Mouse (Mus musculus) kidney, adult 11 months (tissue): ENCODE measurements around the gene Olfr1137.

Source experiments
- DNase-seq: peaks from one replicate; pipeline ENCODE4 v3.0.0; 2022

The Olfr1137 gene

GRCm38 (mm10) chr2:87713079-87713478, at the start of gene Olfr1137:
Gene Olfr1137 (minus strand): TSS chr2:87713179.
- no peak for DNase-seq

DNA sequence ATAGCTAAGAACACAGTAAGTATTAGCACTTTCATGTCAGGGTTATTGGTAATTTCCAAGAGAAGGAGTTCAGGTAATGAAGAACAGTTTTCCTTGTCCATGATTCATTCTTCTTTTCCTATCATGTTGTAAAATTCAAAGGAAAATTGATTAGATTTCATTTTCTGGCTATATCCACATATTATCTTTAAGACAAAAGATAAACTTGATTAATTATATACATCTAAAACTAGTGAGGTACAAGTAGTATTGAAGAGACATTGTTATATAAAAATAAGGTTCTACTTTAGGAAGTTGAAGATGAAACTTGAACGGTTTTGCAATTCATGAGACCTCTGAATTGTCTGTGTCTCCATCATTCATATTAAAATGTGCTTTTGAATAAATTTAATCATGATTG, 40.9 kb upstream of the Olfr1137 start, which contains the start of gene Olfr1141:
Gene Olfr1141, minus strand, starts transcription at position 101 of the 400 bp plus-strand sequence.
- DNase-seq: no peak

DNA sequence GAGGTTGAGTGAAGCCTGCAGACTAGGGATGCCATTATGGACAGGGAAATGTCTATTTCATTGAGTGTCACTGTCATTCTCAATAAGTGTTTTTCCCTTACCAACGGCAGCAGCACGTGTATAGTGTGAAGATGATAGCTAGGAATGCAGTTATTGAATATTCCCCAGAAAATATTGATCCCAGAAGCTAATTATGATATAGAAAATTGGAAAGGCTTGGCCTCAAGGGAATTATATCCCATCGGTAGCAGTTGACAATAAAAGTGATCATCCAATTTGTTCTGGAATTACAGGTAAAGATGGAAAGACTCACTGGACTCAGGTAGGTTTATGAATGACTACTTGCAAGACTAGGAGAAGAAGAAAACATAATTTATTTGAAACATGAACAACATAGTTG, 30.5 kb upstream of the Olfr1137 start, which contains the start of gene Olfr1140:
Gene Olfr1140, plus strand, starts transcription at position 301 of the 400 bp plus-strand sequence.
- no peak for DNase-seq

DNA sequence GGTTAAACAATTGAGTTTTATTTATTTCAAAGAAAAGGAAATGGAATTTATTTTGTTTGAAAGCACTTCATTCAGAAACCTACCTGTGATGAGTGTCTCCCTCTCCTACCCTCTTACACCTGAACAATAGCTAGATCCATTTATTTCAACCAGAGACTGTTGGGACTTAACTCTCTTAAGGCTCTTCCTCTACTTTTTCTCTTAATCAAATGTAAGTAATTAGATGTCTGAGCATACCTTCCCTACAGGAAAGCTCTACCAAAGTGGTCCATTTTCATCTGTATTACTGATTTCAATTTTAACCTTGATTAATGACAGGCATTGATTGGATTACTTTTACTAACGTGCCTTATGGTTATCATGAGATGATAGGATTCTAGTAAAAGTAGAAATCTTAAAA, 26.9 kb upstream of the Olfr1137 start, which contains the start of gene Olfr1138:
Gene Olfr1138, minus strand, starts transcription at position 101 of the 400 bp plus-strand sequence.
- no peak for DNase-seq

GRCm38 (mm10) chr2:87693847-87694246, 19.1 kb downstream of the Olfr1137 start, which contains the start of gene Olfr1136:
Gene Olfr1136 (minus strand): TSS chr2:87693947.
- no peak for DNase-seq

GRCm38 (mm10) chr2:87673564-87673963, 39.4 kb downstream of the Olfr1137 start, which contains the start of gene Olfr1135:
Gene Olfr1135 (minus strand): TSS chr2:87673664.
- DNase-seq: no peak
